Mouse (Mus musculus) MEL (cell line): Measurements from ENCODE around the gene Veph1. TPM values are rescaled to one million over a fixed set of nuclear protein-coding genes. Genes with fewer than 3 reads are reported as not detected.
A peak's percentile ranks its signal among the peaks of the same experiment; 100 is the strongest.

Experiments
- DNase-seq: peaks from one replicate; pipeline ENCODE4 v3.0.0; 2011; ENCODE audit warnings: low read depth, low spot score
- H3K27ac ChIP-seq: 2 replicates; pipeline ENCODE4 v1.5.1; 2012; ENCODE audit warnings: low read depth, mild to moderate bottlenecking, control low read depth, low read length, moderate library complexity; ENCODE audit not compliant: control insufficient read depth
- H3K27me3 ChIP-seq, 2 experiments: fragments of 150-350 bp in 1 of 2; sonication (generic) in 1 of 2; 2 replicates each; pipeline ENCODE4 v1.6.1; 2012; ENCODE audit warnings: low read length in 2 of 2, mild to moderate bottlenecking in 2 of 2, improper control_type of control experiment in 1 of 2, moderate library complexity in 1 of 2; ENCODE audit not compliant: insufficient read depth in 2 of 2, control insufficient read depth in 1 of 2
- H3K36me3 ChIP-seq, 2 experiments: 2 replicates each; pipeline ENCODE4 v1.6.1; 2012 to 2014; ENCODE audit warnings: low read length in 2 of 2, improper control_type of control experiment in 1 of 2, inconsistent platforms in 1 of 2, mild to moderate bottlenecking in 1 of 2; ENCODE audit not compliant: insufficient read depth in 2 of 2, control insufficient read depth in 1 of 2
- H3K4me1 ChIP-seq, 2 experiments: fragments of 150-350 bp in 1 of 2; sonication (generic) in 1 of 2; 2 replicates each; pipeline ENCODE4 v1.6.1; 2012; ENCODE audit warnings: low read length in 2 of 2, improper control_type of control experiment in 1 of 2, mild to moderate bottlenecking in 1 of 2; ENCODE audit not compliant: insufficient read depth in 2 of 2, control insufficient read depth in 1 of 2
- H3K4me3 ChIP-seq, 2 experiments: fragments of 150-350 bp in 1 of 2; sonication (generic) in 1 of 2; 2 replicates each; pipeline ENCODE4 v1.5.1; 2012; ENCODE audit warnings: low read depth in 2 of 2, low read length in 2 of 2, mild to moderate bottlenecking in 2 of 2, moderate library complexity in 2 of 2, control low read depth in 1 of 2, improper control_type of control experiment in 1 of 2; ENCODE audit not compliant: control insufficient read depth in 1 of 2, insufficient read depth in 1 of 2
- H3K79me2 ChIP-seq: 2 replicates; pipeline ENCODE4 v1.6.1; 2012; ENCODE audit warnings: mild to moderate bottlenecking, low read length, moderate library complexity; ENCODE audit not compliant: control insufficient read depth, poor library complexity, insufficient read depth
- H3K9ac ChIP-seq: 2 replicates; pipeline ENCODE4 v1.6.1; 2012; ENCODE audit warnings: low read depth, mild to moderate bottlenecking, control low read depth, low read length, moderate library complexity; ENCODE audit not compliant: control insufficient read depth, poor library complexity, severe bottlenecking
- H3K9me3 ChIP-seq: fragments of 150-350 bp; sonication (generic); replicated peaks from 2 replicates; pipeline ENCODE4 v1.6.1; 2012; ENCODE audit warnings: mild to moderate bottlenecking, low read length, improper control_type of control experiment, moderate library complexity; ENCODE audit not compliant: insufficient read depth
- BHLHE40 ChIP-seq: IDR thresholded peaks from 2 replicates; pipeline ENCODE4 v1.6.1; 2012; ENCODE audit warnings: low read depth, mild to moderate bottlenecking, inconsistent platforms, low read length, improper control_type of control experiment, borderline replicate concordance
- CHD2 ChIP-seq: IDR thresholded peaks from 2 replicates; pipeline ENCODE4 v1.6.1; 2011; ENCODE audit warnings: low read length, improper control_type of control experiment
- CTCF ChIP-seq, 3 experiments: IDR thresholded peaks in 2 of 3; conservative IDR thresholded peaks in 1 of 3; 2 replicates each; pipeline ENCODE4 v1.5.1; 2011 to 2012; ENCODE audit warnings: low read length in 3 of 3, low read depth in 2 of 3, mild to moderate bottlenecking in 2 of 3, improper control_type of control experiment in 1 of 3, inconsistent platforms in 1 of 3, mixed read lengths in 1 of 3, moderate library complexity in 1 of 3; ENCODE audit not compliant: control insufficient read depth in 1 of 3, insufficient read depth in 1 of 3, poor library complexity in 1 of 3, severe bottlenecking in 1 of 3
- ELF1 ChIP-seq: IDR thresholded peaks from 2 replicates; pipeline ENCODE4 v1.6.1; 2014; ENCODE audit warnings: low read depth, mild to moderate bottlenecking, inconsistent platforms, low read length, improper control_type of control experiment, moderate library complexity
- EP300 ChIP-seq, 2 experiments: IDR thresholded peaks; 2 replicates each; pipeline ENCODE4 v1.6.1; 2011; ENCODE audit warnings: improper control_type of control experiment in 2 of 2, low read length in 2 of 2, low read depth in 1 of 2, mild to moderate bottlenecking in 1 of 2
- ETS1 ChIP-seq: IDR thresholded peaks from 2 replicates; pipeline ENCODE4 v1.6.1; 2012; ENCODE audit warnings: low read depth, mild to moderate bottlenecking, inconsistent platforms, low read length, improper control_type of control experiment, moderate library complexity
- GABPA ChIP-seq: IDR thresholded peaks from 2 replicates; pipeline ENCODE4 v1.6.1; 2012; ENCODE audit warnings: low read depth, mild to moderate bottlenecking, inconsistent platforms, low read length, improper control_type of control experiment, moderate library complexity
- GATA1 ChIP-seq: IDR thresholded peaks from 2 replicates; pipeline ENCODE4 v1.6.1; 2011; ENCODE audit warnings: low read depth, low read length, improper control_type of control experiment
- HCFC1 ChIP-seq: IDR thresholded peaks from 2 replicates; pipeline ENCODE4 v1.6.1; 2012; ENCODE audit warnings: low read depth, mild to moderate bottlenecking, inconsistent platforms, low read length, improper control_type of control experiment, moderate library complexity
- KAT2A ChIP-seq: conservative IDR thresholded peaks from 2 replicates; pipeline ENCODE4 v1.6.1; 2012; ENCODE audit warnings: low read depth, low read length, improper control_type of control experiment, inconsistent platforms
- MAX ChIP-seq: IDR thresholded peaks from 2 replicates; pipeline ENCODE4 v1.6.1; 2011; ENCODE audit warnings: low read length, improper control_type of control experiment
- MYC ChIP-seq: IDR thresholded peaks from 2 replicates; pipeline ENCODE4 v1.6.1; 2011; ENCODE audit warnings: low read depth, mild to moderate bottlenecking, low read length, improper control_type of control experiment, moderate library complexity
- NELFE ChIP-seq: IDR thresholded peaks from 2 replicates; pipeline ENCODE4 v1.6.1; 2011; ENCODE audit warnings: low read depth, low read length, improper control_type of control experiment
- POLR2A ChIP-seq, 2 experiments: IDR thresholded peaks; 2 replicates each; pipeline ENCODE4 v1.6.1; 2011 to 2012; ENCODE audit warnings: low read length in 2 of 2, mild to moderate bottlenecking in 2 of 2, control low read depth in 1 of 2, improper control_type of control experiment in 1 of 2, low read depth in 1 of 2, moderate library complexity in 1 of 2; ENCODE audit not compliant: control insufficient read depth in 1 of 2, insufficient read depth in 1 of 2, poor library complexity in 1 of 2
- POLR2AphosphoS2 ChIP-seq: IDR thresholded peaks from 2 replicates; pipeline ENCODE4 v1.6.1; 2011; ENCODE audit warnings: low read length, improper control_type of control experiment
- RAD21 ChIP-seq: IDR thresholded peaks from 2 replicates; pipeline ENCODE4 v1.6.1; 2011; ENCODE audit warnings: mild to moderate bottlenecking, low read depth, low read length, improper control_type of control experiment
- RCOR1 ChIP-seq: IDR thresholded peaks from 2 replicates; pipeline ENCODE4 v1.6.1; 2012; ENCODE audit warnings: low read depth, mild to moderate bottlenecking, inconsistent platforms, low read length, improper control_type of control experiment
- SIN3A ChIP-seq: IDR thresholded peaks from 2 replicates; pipeline ENCODE4 v1.6.1; 2012; ENCODE audit warnings: low read length, improper control_type of control experiment, inconsistent platforms
- SMC3 ChIP-seq: IDR thresholded peaks from 2 replicates; pipeline ENCODE4 v1.6.1; 2011; ENCODE audit warnings: low read depth, low read length, improper control_type of control experiment
- TAL1 ChIP-seq: IDR thresholded peaks from 2 replicates; pipeline ENCODE4 v1.6.1; 2012; ENCODE audit warnings: mild to moderate bottlenecking, inconsistent platforms, low read length, moderate library complexity, mixed read lengths
- TBP ChIP-seq: IDR thresholded peaks from 2 replicates; pipeline ENCODE4 v1.8.0; 2011; ENCODE audit warnings: low read depth, low read length, improper control_type of control experiment
- TCF12 ChIP-seq: IDR thresholded peaks from 2 replicates; pipeline ENCODE4 v1.6.1; 2014; ENCODE audit warnings: low read depth, mild to moderate bottlenecking, inconsistent platforms, low read length, improper control_type of control experiment, moderate library complexity
- UBTF ChIP-seq: IDR thresholded peaks from 2 replicates; pipeline ENCODE4 v1.6.1; 2012; ENCODE audit warnings: low read depth, mild to moderate bottlenecking, inconsistent platforms, low read length, improper control_type of control experiment, moderate library complexity, borderline replicate concordance; ENCODE audit not compliant: insufficient read depth
- ZMIZ1 ChIP-seq: IDR thresholded peaks from 2 replicates; pipeline ENCODE4 v1.6.1; 2012; ENCODE audit warnings: low read depth, mild to moderate bottlenecking, inconsistent platforms, low read length, improper control_type of control experiment, moderate library complexity
- ZNF384 ChIP-seq: IDR thresholded peaks from 2 replicates; pipeline ENCODE4 v1.6.1; 2012; ENCODE audit warnings: low read depth, mild to moderate bottlenecking, inconsistent platforms, low read length, improper control_type of control experiment
- polyA plus RNA-seq, 2 experiments: library from polyadenylated mRNA; stranded (reverse) in 1 of 2; unstranded in 1 of 2; fragments of >175 nt in 1 of 2; fragments of >200 nt in 1 of 2; gene quantifications; 2 replicates each; pipeline versions ENCODE4 v1.2.1 to v1.2.4; 2012; ENCODE audit warnings: low replicate concordance in 2 of 2, low read depth in 1 of 2; ENCODE audit not compliant: insufficient read length in 2 of 2, insufficient read depth in 1 of 2, missing spikeins in 1 of 2
- total RNA-seq: library from RNA; depleted of rRNA; stranded (reverse); fragments of 300-350 nt; gene quantifications from 2 replicates; pipeline ENCODE4 v1.2.3, GENCODE M21; 2012; rRNA removed

Gene Veph1
- total and polyA plus RNA-seq, 3 experiments = 0.01 TPM; not detected in 2

DNA sequence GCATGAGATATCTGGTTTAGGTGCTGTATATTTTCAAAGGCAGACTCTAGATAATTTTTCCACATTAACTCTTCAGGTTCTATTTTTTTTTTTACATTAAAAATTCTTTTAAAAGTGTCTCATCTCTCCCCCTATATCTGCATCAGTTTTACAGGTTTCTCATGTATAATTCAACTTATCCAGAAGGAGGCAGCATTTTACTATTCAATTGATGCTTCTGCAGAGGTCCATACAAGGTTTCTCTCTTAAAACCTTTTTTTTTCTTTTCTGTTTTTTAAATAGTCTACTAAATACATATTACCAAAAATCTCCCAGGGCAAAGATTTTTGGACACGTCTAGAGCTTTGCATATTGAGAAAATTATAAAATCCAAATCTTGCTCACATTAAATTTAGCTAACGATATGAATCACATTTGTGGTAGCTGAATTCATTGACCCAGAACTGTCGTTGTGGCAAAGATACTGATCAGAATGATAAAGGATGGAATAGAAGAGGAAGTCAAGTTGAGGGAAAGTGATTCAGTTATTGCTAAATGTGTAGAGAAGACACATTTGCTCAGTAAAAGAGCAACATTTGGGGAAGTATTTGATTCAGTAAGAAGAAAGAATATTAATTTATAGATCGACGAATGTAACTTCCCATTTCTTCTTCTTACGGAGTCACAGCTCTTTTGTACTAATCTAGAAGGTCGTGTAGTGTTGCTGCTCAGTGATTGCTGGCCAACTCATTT is 292.3 kb downstream of the Veph1 start:
- H3K9me3 ChIP-seq = no peaks in the 10 kb centered on the region
- TF ChIP-seq POLR2A (IDR thresholded peaks at IDR 0.05; ENCODE audit: control insufficient read depth in 1 of 2, insufficient read depth in 1 of 2, low read depth in 1 of 2, low read length in 2 of 2, poor library complexity in 1 of 2) (no peak), ETS1 (no peak), RCOR1 (peak; percentile 24; the same call in 1 of the 2 replicates), EP300 (IDR thresholded peaks at IDR 0.05; ENCODE audit: low read depth in 1 of 2, low read length in 2 of 2) (no peak), POLR2AphosphoS2 (no peak), UBTF (no peak), RAD21 (peak; percentile 68), GATA1 (0 out of 2 replicates have a peak, but pooled peaks have one; percentile 17), MYC (no peak), ZNF384 (peak; percentile 49; the same call in 1 of the 2 replicates), TAL1 (no peak), NELFE (no peak), TCF12 (no peak), HCFC1 (no peak), SIN3A (no peak), SMC3 (no peak), MAX (no peak), TBP (no peak), GABPA (no peak), ELF1 (no peak), ZMIZ1 (no peak), CTCF (IDR thresholded peaks at IDR 0.05 in 2 of 3, conservative IDR thresholded peaks at IDR 0.05 in 1 of 3; ENCODE audit: control insufficient read depth in 1 of 3, insufficient read depth in 1 of 3, low read depth in 2 of 3, low read length in 3 of 3, poor library complexity in 1 of 3, severe bottlenecking in 1 of 3) (peak in 2 of 3 experiments; percentile 2 to 44; a peak in 2 of 6 replicates), CHD2 (no peak), BHLHE40 (no peak), KAT2A (no peak)
- no peak overlapping the region for H3K27ac ChIP-seq
- no peaks in the 10 kb centered on the region for H3K79me2 ChIP-seq
- no peak overlapping the region for H3K9ac ChIP-seq
- H3K4me1 ChIP-seq = peaks cover 0 to 5% of the 10 kb centered on the region in 2 experiments; a peak in 1 of 4 replicates
- peaks cover 2% of the 10 kb centered on the region in 2 experiments; a peak in 2 of 4 replicates for H3K27me3 ChIP-seq
- H3K4me3 ChIP-seq = no peak overlapping the region
- no peaks in the 10 kb centered on the region; a peak in 1 of 4 replicates for H3K36me3 ChIP-seq
- DNase-seq = peak; percentile 20

Other genes with a start within 250 kb of the Veph1 start
- not detected in 2 replicates for gene Ptx3, start 76.9 kb downstream of the Veph1 start, total RNA-seq
- gene Ptx3, start 76.9 kb downstream of the Veph1 start, polyA plus RNA-seq = not detected